ENCODE assay signal across 10 mouse cellular contexts in the genomic region with DNA sequence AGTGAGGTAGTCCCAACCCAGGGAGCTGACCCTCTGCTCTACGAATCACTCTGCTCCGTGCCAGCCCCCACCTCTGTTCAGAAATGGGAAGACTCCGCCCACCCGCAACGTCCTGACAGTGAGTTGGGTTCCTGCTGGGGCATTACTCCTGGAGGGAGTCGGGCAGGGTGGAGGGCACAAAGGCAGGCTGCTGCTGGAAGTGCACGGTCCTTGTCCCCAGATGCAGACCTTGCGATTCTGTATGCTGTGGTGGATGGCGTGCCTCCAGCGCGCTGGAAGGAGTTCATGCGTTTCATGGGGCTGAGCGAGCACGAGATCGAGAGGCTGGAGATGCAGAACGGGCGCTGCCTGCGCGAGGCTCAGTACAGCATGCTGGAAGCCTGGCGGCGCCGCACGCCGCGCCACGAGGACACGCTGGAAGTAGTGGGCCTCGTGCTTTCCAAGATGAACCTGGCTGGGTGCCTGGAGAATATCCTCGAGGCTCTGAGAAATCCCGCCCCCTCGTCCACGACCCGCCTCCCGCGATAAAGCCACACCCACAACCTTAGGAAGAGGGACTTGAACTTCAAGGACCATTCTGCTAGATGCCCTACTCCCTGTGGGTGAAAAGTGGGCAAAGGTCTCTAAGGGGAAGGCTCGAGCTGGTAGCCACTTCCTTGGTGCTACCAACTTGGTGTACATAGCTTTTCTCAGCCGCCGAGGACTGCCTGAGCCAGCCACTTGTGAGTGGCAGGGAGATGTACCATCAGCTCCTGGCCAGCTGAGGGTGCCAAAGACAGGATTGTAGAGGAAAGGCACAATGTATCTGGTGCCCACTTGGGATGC. TPM values are rescaled to one million over a fixed set of nuclear protein-coding genes. Genes with fewer than 3 reads are reported as not detected.
DNase-seq lines count a peak whose midpoint lies in the region; ATAC-seq lines count a peak whose summit lies in the region.
"Had no signal": no experiment of that assay in that cellular context is flagged by ENCODE, and none has a peak within 500 bp of the region (broad histone marks: within the 10 kb centered on the region; RNA-seq: fewer than 3 reads in every experiment).

No protein-coding gene starts in this region.

- ATAC-seq in midbrain, embryonic 13.5 days, result peak; percentile 63
- ATAC-seq in monocyte, adult 5-6 weeks (replicated peaks; ENCODE audit: insufficient number of reproducible peaks, low FRiP score, low TSS enrichment, poor library complexity, severe bottlenecking), result no peak

- DNase-seq in right cerebral cortex, adult 18-20 months, result peak; percentile 44
- no peak for DNase-seq in right cerebral cortex, postnatal 36 days (ENCODE audit: low spot score in 2 of 2)
- DNase-seq in adrenal gland, postnatal 25 days, result peak; percentile 61
- DNase-seq in gastrocnemius, postnatal 14 days, result peak; percentile 63
- DNase-seq in kidney, postnatal 10 days, result peak; percentile 74
- DNase-seq in thymus, postnatal 14 days, result no peak

- WGBS in midbrain, embryonic 13.5 days, result 6% methylated on average over 38 of the region's 38 CpGs

- H3K27ac ChIP-seq in midbrain, embryonic 13.5 days, result no peak overlapping the region
- H3K27ac ChIP-seq: embryonic facial prominence, embryonic 13.5 days; stomach, embryonic 15.5 days had no signal

- H3K9me3 ChIP-seq in midbrain, embryonic 13.5 days, result no peaks in the 10 kb centered on the region
- H3K9me3 ChIP-seq: embryonic facial prominence, embryonic 13.5 days; stomach, embryonic 15.5 days had no signal

- intact Hi-C loops in gastrocnemius, postnatal 14 days (cut with DNase I; ENCODE audit: low total_unique reads), result loop anchor here (5.0 to 10.0 kb wide), 3 partner anchors 34 to 147 kb away; partner anchors contain the start of gene Vamp1

- peak overlapping the region; percentile 26 for H3K4me3 ChIP-seq in midbrain, embryonic 13.5 days (replicated peaks)
- H3K4me3 ChIP-seq: embryonic facial prominence, embryonic 13.5 days; stomach, embryonic 15.5 days had no signal

- H3K4me2 ChIP-seq in midbrain, embryonic 13.5 days (replicated peaks), result peak overlapping the region; percentile 53
- H3K4me2 ChIP-seq: embryonic facial prominence, embryonic 13.5 days; stomach, embryonic 15.5 days had no signal

- H3K27me3 ChIP-seq in midbrain, embryonic 13.5 days, result peaks cover 55% of the 10 kb centered on the region
- H3K27me3 ChIP-seq: stomach, embryonic 15.5 days had no signal

- H3K4me1 ChIP-seq in midbrain, embryonic 13.5 days (replicated peaks), result peaks cover 29% of the 10 kb centered on the region

- H3K9ac ChIP-seq in midbrain, embryonic 13.5 days (replicated peaks), result peak overlapping the region; percentile 53
- H3K9ac ChIP-seq: embryonic facial prominence, embryonic 13.5 days; stomach, embryonic 15.5 days had no signal

- H3K36me3 ChIP-seq in midbrain, embryonic 13.5 days, result 0 out of 2 replicates have a peak, but pooled peaks cover 4% of the 10 kb centered on the region

RNA-seq across cellular contexts. Expression of gene Tnfrsf1a, which starts 12.5 kb away (rescaled TPM):
- total RNA-seq in adrenal gland, postnatal 25 days (2021), result 247 and 250 TPM in 2 replicates
- total RNA-seq in gastrocnemius, postnatal 14 days (2021), result 10 to 100 TPM; 42.1 to 42.3 TPM
- 10.2 and 12.1 TPM in 2 replicates for polyA plus RNA-seq in midbrain, embryonic 13.5 days (2015; fragmentation: Nextera tagmentation; extraction: Ambion mirVana)
- total RNA-seq in monocyte, adult 5-6 weeks (2017), result 101 to 111 TPM (median 103 TPM) in 3 replicates

RNA-seq across cellular contexts. Expression of gene Plekhg6, which starts 18.9 kb away (rescaled TPM):
- total RNA-seq in adrenal gland, postnatal 25 days (2021), result 0.30 and 0.38 TPM in 2 replicates
- total RNA-seq in gastrocnemius, postnatal 14 days (2021), result not detected
- polyA plus RNA-seq in midbrain, embryonic 13.5 days (2015; fragmentation: Nextera tagmentation; extraction: Ambion mirVana), result 0.08 and 0.23 TPM in 2 replicates
- total RNA-seq in monocyte, adult 5-6 weeks (2017), result not detected in 3 replicates

RNA-seq across cellular contexts. Expression of gene Scnn1a, which starts 41.2 kb away (rescaled TPM):
- total RNA-seq in adrenal gland, postnatal 25 days (2021), result 1.6 and 1.9 TPM in 2 replicates
- under 1 TPM; 0.22 to 0.27 TPM for total RNA-seq in gastrocnemius, postnatal 14 days (2021)
- polyA plus RNA-seq in midbrain, embryonic 13.5 days (2015; fragmentation: Nextera tagmentation; extraction: Ambion mirVana), result 0.39 and 0.46 TPM in 2 replicates
- 3.1 to 6.4 TPM (median 5.9 TPM) in 3 replicates for total RNA-seq in monocyte, adult 5-6 weeks (2017)

RNA-seq across cellular contexts. Expression of gene Ltbr, which starts 48.0 kb away (rescaled TPM):
- total RNA-seq in adrenal gland, postnatal 25 days (2021), result 78.7 and 91.8 TPM in 2 replicates
- total RNA-seq in gastrocnemius, postnatal 14 days (2021), result 10 to 100 TPM; 24.8 to 26.3 TPM
- polyA plus RNA-seq in midbrain, embryonic 13.5 days (2015; fragmentation: Nextera tagmentation; extraction: Ambion mirVana), result 11.3 and 13.3 TPM in 2 replicates
- total RNA-seq in monocyte, adult 5-6 weeks (2017), result 29.5 to 47.9 TPM (median 41.2 TPM) in 3 replicates

Comparison
In these comparisons a context has a peak if more than half of its experiments do, and no peak if none do; other contexts are left out.
1. DNase-seq: peak in right cerebral cortex, adult 18-20 months (single experiment), adrenal gland, postnatal 25 days (single experiment), gastrocnemius, postnatal 14 days (single experiment) and kidney, postnatal 10 days (single experiment); none in right cerebral cortex, postnatal 36 days (0 of 2) and thymus, postnatal 14 days (single experiment).